Mouse (Mus musculus) heart, adult 2 months (tissue): ENCODE results near the gene Rap1gap2. TPM values are rescaled to one million over a fixed set of nuclear protein-coding genes. Genes with fewer than 3 reads are reported as not detected.

Experiments used
- DNase-seq, 2 experiments: peaks; one replicate each; pipeline ENCODE4 v3.0.0; 2021
- H3K27ac ChIP-seq: fragments of 200-600 bp; 2 replicates; pipeline ENCODE4 v1.8.1; 2022
- H3K27me3 ChIP-seq: fragments of 200-500 bp; 2 replicates; pipeline ENCODE4 v1.6.1; 2012; ENCODE audit warnings: mild to moderate bottlenecking, low read length, inconsistent platforms, mixed read lengths; ENCODE audit not compliant: control insufficient read depth, insufficient read depth
- H3K36me3 ChIP-seq: fragments of 200-500 bp; 2 replicates; pipeline ENCODE4 v1.6.1; 2012; ENCODE audit warnings: low read length, inconsistent platforms; ENCODE audit not compliant: control insufficient read depth, insufficient read depth
- H3K4me1 ChIP-seq: fragments of 200-500 bp; 2 replicates; pipeline ENCODE4 v1.6.1; 2011; ENCODE audit warnings: low read length; ENCODE audit not compliant: control insufficient read depth, insufficient read depth
- H3K4me3 ChIP-seq: fragments of 200-600 bp; 2 replicates; pipeline ENCODE4 v1.8.1; 2022
- H3K79me2 ChIP-seq: fragments of 200-500 bp; replicated peaks from 2 replicates; pipeline ENCODE4 v1.6.1; 2012; ENCODE audit warnings: mild to moderate bottlenecking, inconsistent platforms, low read length, moderate library complexity, mixed read lengths; ENCODE audit not compliant: control insufficient read depth, insufficient read depth
- H3K9ac ChIP-seq: fragments of 200-500 bp; 2 replicates; pipeline ENCODE4 v1.6.1; 2012; ENCODE audit warnings: low read depth, mild to moderate bottlenecking, control low read depth, inconsistent platforms, low read length, mixed read lengths
- CTCF ChIP-seq: fragments of 200-600 bp; IDR thresholded peaks from 2 replicates; pipeline ENCODE4 v1.8.1; 2022; ENCODE audit warnings: antibody characterized with exemption, mild to moderate bottlenecking, moderate library complexity
- EP300 ChIP-seq: fragments of 200-500 bp; IDR thresholded peaks from 2 replicates; pipeline ENCODE4 v1.6.1; 2011; ENCODE audit warnings: low read depth, low read length, control low read depth; ENCODE audit not compliant: insufficient read depth
- POLR2A ChIP-seq: fragments of 200-500 bp; IDR thresholded peaks from 2 replicates; pipeline ENCODE4 v1.6.1; 2011; ENCODE audit warnings: mild to moderate bottlenecking, low read depth, low read length, control low read depth; ENCODE audit not compliant: insufficient read depth
- WGBS: fragments of 180-500 bp; shearing (Covaris S2); methylation state at CpG from one replicate; pipeline ENCODE4 v1.1.7; 2018; 5-methylcytosine and 5-hydroxymethylcytosine counted together
- intact Hi-C: fragments of 180-260 bp; cut with DNase I; formaldehyde crosslinking; loops from one replicate; pipeline ENCODE4 v1.15.1; 2025
- polyA plus RNA-seq: library from polyadenylated mRNA; depleted of rRNA; stranded (reverse); fragments of >200 nt; gene quantifications from 2 replicates; pipeline ENCODE4 v1.2.3, GENCODE M21; 2012
- total RNA-seq, 2 experiments: library from RNA; stranded (reverse); gene quantifications; 2 replicates each; pipeline ENCODE4 v1.2.3; 2021

The Rap1gap2 gene
- total and polyA plus RNA-seq, 3 experiments = 43.9 to 88.9 (median 82.7) TPM

DNA sequence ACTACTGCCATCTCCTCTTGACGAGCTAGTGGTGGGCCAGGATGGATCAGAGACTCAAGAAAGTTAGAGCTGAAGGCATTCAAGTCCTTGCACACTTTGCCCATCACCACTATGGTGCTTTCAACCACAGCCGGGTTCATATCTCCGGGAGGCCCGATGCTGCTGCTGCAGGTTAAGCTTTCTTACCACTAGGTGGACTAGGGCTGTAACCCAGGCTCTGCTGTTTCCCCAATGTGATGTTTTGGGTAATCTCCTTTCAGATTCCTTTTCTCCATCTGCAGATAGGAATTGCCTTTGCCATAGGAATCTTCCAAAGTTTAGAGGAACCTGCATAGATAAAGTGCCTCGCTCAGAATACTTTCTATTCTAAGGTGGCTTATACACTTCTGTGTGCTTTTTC is 4.9 kb upstream of the Rap1gap2 start:
- no peaks in the 10 kb centered on the region for H3K79me2 ChIP-seq
- H3K9ac ChIP-seq = no peak overlapping the region
- peaks cover 6% of the 10 kb centered on the region for H3K27me3 ChIP-seq
- intact Hi-C loops = no loop called here
- H3K4me3 ChIP-seq = no peak overlapping the region
- no peaks in the 10 kb centered on the region for H3K36me3 ChIP-seq
- no peak overlapping the region for H3K27ac ChIP-seq
- H3K4me1 ChIP-seq = peaks cover 1% of the 10 kb centered on the region; the same call in 1 of the 2 replicates
- TF ChIP-seq POLR2A (no peak), EP300 (no peak), CTCF (no peak)
- no peak for DNase-seq
- 45% methylated on average over 5 of the region's 5 CpGs for WGBS

DNA sequence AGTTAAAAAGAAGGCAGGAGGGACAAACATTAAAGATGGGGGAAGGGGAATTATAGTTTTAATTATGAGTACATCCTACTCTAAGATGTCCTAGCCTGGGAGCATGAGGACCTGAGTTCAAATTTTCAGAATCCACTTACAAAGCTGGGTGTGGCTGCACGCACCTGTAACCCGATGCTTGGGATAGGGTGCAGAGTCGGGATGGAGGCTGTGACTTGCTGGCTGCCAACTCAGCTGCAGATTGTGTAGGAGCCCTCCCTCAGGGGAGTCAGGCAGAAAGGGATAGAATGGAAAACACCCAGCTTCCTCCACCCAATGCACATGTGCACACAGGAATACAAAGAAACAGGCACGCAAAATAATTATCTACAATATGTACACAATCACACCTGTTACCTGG is 2.7 kb upstream of the Rap1gap2 start:
- Histone ChIP-seq H3K4me1 (peaks cover 1% of the 10 kb centered on the region; the same call in 1 of the 2 replicates), H3K9ac (no peak overlapping the region), H3K79me2 (no peaks in the 10 kb centered on the region), H3K27ac (no peak overlapping the region), H3K27me3 (peaks cover 10% of the 10 kb centered on the region), H3K36me3 (no peaks in the 10 kb centered on the region), H3K4me3 (no peak overlapping the region)
- TF ChIP-seq CTCF (no peak), EP300 (no peak), POLR2A (no peak)
- DNase-seq = no peak
- intact Hi-C loops = no loop called here
- 49% methylated on average over 4 of the region's 4 CpGs for WGBS

DNA sequence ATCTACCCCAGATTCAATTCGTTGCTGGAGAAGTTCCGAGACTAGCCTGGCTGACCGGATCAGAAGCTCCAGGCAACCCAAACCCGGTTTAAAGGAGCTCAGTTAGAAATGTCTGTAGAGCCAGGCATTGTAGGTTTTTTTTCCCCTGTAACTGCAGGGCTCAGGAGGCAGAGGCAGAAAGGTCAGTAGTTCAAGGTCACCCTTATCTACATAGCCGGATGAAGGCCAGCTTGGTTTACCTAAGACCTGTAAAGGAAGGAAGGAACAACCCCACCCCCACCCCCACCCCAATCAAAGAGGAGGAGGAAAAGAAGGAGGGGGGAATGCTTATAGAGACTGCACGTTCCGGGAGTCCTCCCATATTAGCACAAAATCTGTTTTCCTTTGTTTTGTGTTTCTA is 722 bp upstream of the Rap1gap2 start:
- Histone ChIP-seq H3K36me3 (no peaks in the 10 kb centered on the region), H3K27ac (no peak overlapping the region), H3K9ac (no peak overlapping the region), H3K27me3 (peaks cover 10% of the 10 kb centered on the region), H3K4me3 (no peak overlapping the region), H3K79me2 (no peaks in the 10 kb centered on the region), H3K4me1 (peaks cover 1% of the 10 kb centered on the region; the same call in 1 of the 2 replicates)
- intact Hi-C loops = no loop called here
- no peak for DNase-seq
- no peak for TF ChIP-seq CTCF
- TF ChIP-seq EP300 = no peak
- no peak for TF ChIP-seq POLR2A
- 6% methylated on average over 7 of the region's 7 CpGs for WGBS

DNA sequence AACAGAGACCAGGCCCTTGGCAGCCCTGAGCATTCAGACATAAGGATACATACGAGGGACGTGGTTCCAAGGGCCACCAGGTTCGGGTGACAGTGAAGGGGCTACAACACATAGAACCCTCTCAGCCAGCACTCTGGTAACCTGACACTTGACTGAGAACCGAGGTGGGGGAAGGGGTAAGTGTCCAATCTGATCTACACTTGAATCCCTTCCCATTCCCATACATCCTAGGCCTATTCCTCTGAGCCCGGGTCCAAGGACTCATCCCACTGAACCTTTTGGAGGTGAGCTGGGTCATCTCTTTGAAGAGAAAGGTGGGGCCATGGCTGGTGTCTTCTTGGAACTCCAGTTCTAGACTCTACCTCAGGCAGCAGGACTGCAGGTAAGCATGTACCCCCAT is 647 bp downstream of the Rap1gap2 start:
- no peak for DNase-seq
- no peak overlapping the region for H3K9ac ChIP-seq
- intact Hi-C loops = no loop called here
- peaks cover 1% of the 10 kb centered on the region; the same call in 1 of the 2 replicates for H3K4me1 ChIP-seq
- H3K4me3 ChIP-seq = no peak overlapping the region
- H3K27ac ChIP-seq = no peak overlapping the region
- peaks cover 10% of the 10 kb centered on the region for H3K27me3 ChIP-seq
- TF ChIP-seq EP300 (no peak), CTCF (no peak), POLR2A (no peak)
- no peaks in the 10 kb centered on the region for H3K79me2 ChIP-seq
- 37% methylated on average over 5 of the region's 5 CpGs for WGBS
- no peaks in the 10 kb centered on the region for H3K36me3 ChIP-seq

DNA sequence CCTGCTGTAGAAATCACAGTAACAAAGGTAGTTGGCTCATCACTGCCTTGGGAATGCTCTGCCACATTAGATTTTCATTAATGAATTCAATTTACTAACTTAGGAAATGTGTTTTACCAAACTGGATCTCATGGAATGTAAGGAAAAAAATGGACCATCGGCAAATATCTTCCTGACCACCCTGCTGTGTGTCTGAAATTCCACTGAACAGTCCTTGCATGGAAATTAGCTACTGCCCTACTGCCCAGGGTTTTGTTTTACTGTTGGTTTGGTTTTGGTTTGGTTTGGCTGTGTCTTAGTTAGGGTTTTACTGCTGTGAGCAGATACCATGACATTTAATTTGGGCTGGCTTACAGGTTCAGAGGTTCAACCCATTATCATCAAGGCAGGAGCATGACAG is 8.4 kb downstream of the Rap1gap2 start:
- no peaks in the 10 kb centered on the region for H3K4me1 ChIP-seq
- H3K9ac ChIP-seq = no peak overlapping the region
- TF ChIP-seq CTCF = no peak
- TF ChIP-seq POLR2A = no peak
- TF ChIP-seq EP300 = no peak
- no peak overlapping the region for H3K4me3 ChIP-seq
- H3K36me3 ChIP-seq = no peaks in the 10 kb centered on the region
- no peak for DNase-seq
- H3K27ac ChIP-seq = no peak overlapping the region
- no peaks in the 10 kb centered on the region for H3K79me2 ChIP-seq
- intact Hi-C loops = no loop called here
- 78% methylated on average over 1 of the region's 1 CpGs for WGBS
- H3K27me3 ChIP-seq = no peaks in the 10 kb centered on the region

DNA sequence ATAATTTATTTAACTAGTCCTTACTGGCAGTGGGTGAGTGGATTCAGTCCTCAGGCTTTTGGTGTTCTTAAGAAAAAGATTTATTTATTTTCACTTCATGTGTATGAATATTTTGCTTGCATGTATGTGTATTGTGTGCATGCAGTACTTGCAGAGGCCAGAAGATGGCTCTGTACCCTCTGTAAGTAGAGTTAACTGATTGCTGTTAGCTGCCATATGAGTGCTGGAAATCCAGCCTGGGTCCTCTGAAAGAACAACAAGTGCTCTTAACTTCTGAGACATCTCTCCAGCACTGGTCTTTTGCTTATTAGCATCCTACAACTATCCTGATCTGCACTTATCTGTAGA is 12.8 kb downstream of the Rap1gap2 start:
- H3K79me2 ChIP-seq = no peaks in the 10 kb centered on the region
- H3K4me1 ChIP-seq = no peaks in the 10 kb centered on the region
- H3K27me3 ChIP-seq = no peaks in the 10 kb centered on the region
- H3K27ac ChIP-seq = no peak overlapping the region
- intact Hi-C loops = no loop called here
- H3K4me3 ChIP-seq = no peak overlapping the region
- no peak overlapping the region for H3K9ac ChIP-seq
- DNase-seq = no peak
- no peaks in the 10 kb centered on the region for H3K36me3 ChIP-seq
- no peak for TF ChIP-seq POLR2A
